Mouse (Mus musculus): ENCODE results near the gene Kif26a.

DNA sequence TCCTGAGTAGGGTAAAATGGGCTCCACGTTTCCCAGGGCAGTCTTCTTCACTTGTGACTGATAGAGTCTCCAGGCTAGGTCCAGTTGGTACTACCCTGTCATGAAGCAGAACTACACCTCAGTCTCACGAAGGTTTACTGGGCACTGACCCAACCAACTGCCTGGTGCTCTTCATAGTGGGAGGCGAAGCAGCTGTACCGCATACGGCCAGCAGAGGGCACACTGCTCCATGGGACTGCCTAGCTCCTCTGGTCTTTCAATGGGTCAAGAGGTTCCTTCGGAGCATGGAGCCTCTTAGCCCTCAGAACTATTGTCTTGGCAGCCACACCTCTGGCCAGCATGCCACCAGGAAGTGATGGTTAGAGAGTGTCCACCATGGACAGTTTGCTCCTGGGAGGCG is 32.3 kb upstream of the Kif26a start:
- TF ChIP-seq CTCF (IDR thresholded peaks at IDR 0.05; ENCODE audit: control insufficient read depth, insufficient read depth, insufficient replicate concordance, low read depth, low read length), result peak; percentile 99
- TF ChIP-seq POLR2A (IDR thresholded peaks at IDR 0.05; ENCODE audit: control insufficient read depth, low read depth, low read length), result no peak

All from testis, adult 2 months (tissue).